Mouse (Mus musculus): Measurements from ENCODE around the gene Clec4g.

Clec4g gene

GRCm38 (mm10) chr8:3678831-3679230 is 41.6 kb downstream of the Clec4g start:
- no peak for DNase-seq

- no peak for DNase-seq
Measured at GRCm38 (mm10) chr8:3676993-3677579, 43.4 kb downstream of the Clec4g start.

GRCm38 (mm10) chr8:3676131-3676992 is 44.1 kb downstream of the Clec4g start, which contains the start of gene Trappc5:
Gene Trappc5, plus strand, starts transcription at chr8:3676299.
- peak; percentile 96 for DNase-seq

GRCm38 (mm10) chr8:3674671-3675070 is 45.8 kb downstream of the Clec4g start:
- DNase-seq = no peak

- peak; percentile 88 for DNase-seq
Measured at GRCm38 (mm10) chr8:3671980-3672491, 48.4 kb downstream of the Clec4g start, which contains the start of gene Fcor. Gene Fcor, minus strand, starts transcription at chr8:3672362.

GRCm38 (mm10) chr8:3670388-3670787 is 50.1 kb downstream of the Clec4g start:
- no peak for DNase-seq

GRCm38 (mm10) chr8:3665507-3665906 is 54.9 kb downstream of the Clec4g start, which contains the start of gene Mcemp1:
Gene Mcemp1, plus strand, starts transcription at chr8:3665754.
- no peak for DNase-seq

- DNase-seq = no peak
Measured at GRCm38 (mm10) chr8:3664405-3664804, 56.0 kb downstream of the Clec4g start.

GRCm38 (mm10) chr8:3660889-3661288 is 59.6 kb downstream of the Clec4g start:
- no peak for DNase-seq
